7 mouse cellular contexts compared by ENCODE assay signal in the genomic region with DNA sequence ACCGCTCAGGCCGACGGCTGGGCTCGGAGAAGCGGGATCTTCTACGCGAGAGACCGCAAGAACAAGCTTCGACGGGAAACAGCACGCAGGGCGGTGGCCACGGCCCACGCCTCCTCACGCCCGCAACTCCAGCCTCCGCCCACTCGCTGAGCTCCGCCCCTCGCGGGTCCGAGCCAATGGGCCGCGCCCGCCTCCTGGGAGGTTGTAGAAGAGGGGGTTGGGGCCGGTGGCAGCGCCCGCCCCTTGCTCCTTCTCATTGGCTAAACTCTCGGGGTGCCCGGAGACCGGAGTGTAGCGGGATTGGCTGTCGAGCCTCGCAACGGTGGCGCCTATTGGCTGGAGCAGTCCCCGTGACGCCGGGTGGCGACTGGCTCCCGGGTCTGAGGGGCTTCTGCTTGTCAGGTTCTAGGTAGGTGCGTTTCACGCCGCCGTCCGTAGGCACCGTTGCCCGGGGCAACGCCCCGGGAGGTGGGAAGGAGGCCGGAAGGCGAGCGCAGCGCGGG. TPM values are rescaled to one million over a fixed set of nuclear protein-coding genes. Genes with fewer than 3 reads are reported as not detected.
DNase-seq lines count a peak whose midpoint lies in the region; ATAC-seq and TF ChIP-seq lines count a peak whose summit lies in the region.

A gene (minus strand): TSS at position 145 of the 503 bp plus-strand sequence.

- TF ChIP-seq CTCF in kidney, adult 2 months (conservative IDR thresholded peaks at IDR 0.05; ENCODE audit: insufficient read depth, insufficient read length, low read depth, low read length), result no peak
- TF ChIP-seq CTCF in spleen, adult 2 months (IDR thresholded peaks at IDR 0.05; ENCODE audit: extremely low read depth, insufficient read depth, insufficient read length, insufficient replicate concordance), result no peak

- DNase-seq in adrenal gland, postnatal 14 days, result peak; percentile 100
- peak; percentile 99 for DNase-seq in embryonic facial prominence, embryonic 11.5 days (ENCODE audit: low spot score)
- DNase-seq in heart, adult 18-20 months, result peak; percentile 99
- DNase-seq in kidney, adult 2 months, result peak; percentile 99
- DNase-seq in spleen, adult 2 months (ENCODE audit: low read depth in 1 of 2, low spot score in 2 of 2), result peak; percentile 54 to 88

- no peaks in the 10 kb centered on the region for H3K9me3 ChIP-seq in embryonic facial prominence, embryonic 11.5 days (replicated peaks; ENCODE audit: control insufficient read depth, low read length)
- H3K9me3 ChIP-seq in limb, embryonic 12.5 days, result no peaks in the 10 kb centered on the region
- no peaks in the 10 kb centered on the region for H3K9me3 ChIP-seq in midbrain, embryonic 15.5 days

- TF ChIP-seq POLR2A in kidney, adult 2 months (IDR thresholded peaks at IDR 0.05; ENCODE audit: low read depth, low read length), result peak; percentile 59
- no peak for TF ChIP-seq POLR2A in spleen, adult 2 months (IDR thresholded peaks at IDR 0.05; ENCODE audit: low read depth, low read length)

- H3K4me1 ChIP-seq in embryonic facial prominence, embryonic 11.5 days (ENCODE audit: control insufficient read depth, insufficient read depth, low read length), result no peaks in the 10 kb centered on the region
- H3K4me1 ChIP-seq in kidney, adult 2 months (ENCODE audit: control insufficient read depth, insufficient read depth, low read length), result 0 out of 2 replicates have a peak, but pooled peaks cover 2% of the 10 kb centered on the region
- peaks cover 4% of the 10 kb centered on the region for H3K4me1 ChIP-seq in limb, embryonic 12.5 days (replicated peaks)
- H3K4me1 ChIP-seq in midbrain, embryonic 15.5 days, result peaks cover 15% of the 10 kb centered on the region
- peaks cover 8% of the 10 kb centered on the region for H3K4me1 ChIP-seq in spleen, adult 2 months (ENCODE audit: control insufficient read depth, insufficient read depth, insufficient read length)

- peak; percentile 100 for ATAC-seq in embryonic facial prominence, embryonic 11.5 days (replicated peaks; ENCODE audit: insufficient number of reproducible peaks, low FRiP score, low TSS enrichment, low read depth)
- ATAC-seq in limb, embryonic 12.5 days (ENCODE audit: insufficient number of reproducible peaks, insufficient read depth, low FRiP score, low TSS enrichment, low read depth), result peak; percentile 99
- peak; percentile 100 for ATAC-seq in midbrain, embryonic 15.5 days (replicated peaks)

- H3K27ac ChIP-seq in embryonic facial prominence, embryonic 11.5 days (replicated peaks; ENCODE audit: low read depth, low read length), result peak within 1 kb of the TSS; percentile 28; the same call in 1 of the 2 replicates
- H3K27ac ChIP-seq in kidney, adult 2 months (ENCODE audit: insufficient read depth, low read depth, low read length), result peak within 1 kb of the TSS; percentile 86
- H3K27ac ChIP-seq in limb, embryonic 12.5 days, result peak within 1 kb of the TSS; percentile 70
- peak within 1 kb of the TSS; percentile 94 for H3K27ac ChIP-seq in midbrain, embryonic 15.5 days
- peak within 1 kb of the TSS; percentile 18; the same call in 1 of the 2 replicates for H3K27ac ChIP-seq in spleen, adult 2 months (ENCODE audit: insufficient read depth, low read length)

- peak within 1 kb of the TSS; percentile 79 for H3K9ac ChIP-seq in embryonic facial prominence, embryonic 11.5 days (replicated peaks; ENCODE audit: low read length)
- peak within 1 kb of the TSS; percentile 84 for H3K9ac ChIP-seq in limb, embryonic 12.5 days (replicated peaks)
- peak within 1 kb of the TSS; percentile 94 for H3K9ac ChIP-seq in midbrain, embryonic 15.5 days

- H3K27me3 ChIP-seq in embryonic facial prominence, embryonic 11.5 days (ENCODE audit: control insufficient read depth, insufficient read depth, low read length), result no peaks in the 10 kb centered on the region
- H3K27me3 ChIP-seq in kidney, adult 2 months (replicated peaks; ENCODE audit: control insufficient read depth, insufficient read depth, low read length), result no peaks in the 10 kb centered on the region
- no peaks in the 10 kb centered on the region for H3K27me3 ChIP-seq in limb, embryonic 12.5 days
- no peaks in the 10 kb centered on the region for H3K27me3 ChIP-seq in midbrain, embryonic 15.5 days (replicated peaks)
- H3K27me3 ChIP-seq in spleen, adult 2 months (ENCODE audit: control insufficient read depth, insufficient read depth, low read length), result peaks cover 13% of the 10 kb centered on the region

- under 1% methylated on average over 55 of the region's 55 CpGs for WGBS in embryonic facial prominence, embryonic 11.5 days
- 2% methylated on average over 55 of the region's 55 CpGs for WGBS in kidney, adult 2 months
- WGBS in limb, embryonic 12.5 days, result under 1% methylated on average over 55 of the region's 55 CpGs
- WGBS in midbrain, embryonic 15.5 days, result 0% methylated on average over 55 of the region's 55 CpGs
- WGBS in spleen, adult 2 months, result under 1% methylated on average over 55 of the region's 55 CpGs

- H3K4me3 ChIP-seq in embryonic facial prominence, embryonic 11.5 days (ENCODE audit: low read depth, low read length), result peak within 1 kb of the TSS; percentile 86
- peak within 1 kb of the TSS; percentile 99 for H3K4me3 ChIP-seq in kidney, adult 2 months (ENCODE audit: insufficient read depth, low read depth, low read length)
- H3K4me3 ChIP-seq in limb, embryonic 12.5 days (replicated peaks), result peak within 1 kb of the TSS; percentile 86
- peak within 1 kb of the TSS; percentile 97 for H3K4me3 ChIP-seq in midbrain, embryonic 15.5 days
- peak within 1 kb of the TSS; percentile 57 for H3K4me3 ChIP-seq in spleen, adult 2 months (ENCODE audit: extremely low read depth, insufficient read depth, insufficient read length)

- H3K36me3 ChIP-seq in embryonic facial prominence, embryonic 11.5 days (replicated peaks; ENCODE audit: control insufficient read depth, insufficient read depth, low read depth, low read length), result no peaks in the 10 kb centered on the region
- no peaks in the 10 kb centered on the region for H3K36me3 ChIP-seq in kidney, adult 2 months (ENCODE audit: control insufficient read depth, insufficient read depth, low read length)
- no peaks in the 10 kb centered on the region for H3K36me3 ChIP-seq in limb, embryonic 12.5 days
- H3K36me3 ChIP-seq in midbrain, embryonic 15.5 days (replicated peaks), result no peaks in the 10 kb centered on the region
- no peaks in the 10 kb centered on the region for H3K36me3 ChIP-seq in spleen, adult 2 months (ENCODE audit: control insufficient read depth, insufficient read depth, low read length)

- H3K4me2 ChIP-seq in embryonic facial prominence, embryonic 11.5 days (ENCODE audit: low read depth, low read length), result peak within 1 kb of the TSS; percentile 89
- H3K4me2 ChIP-seq in limb, embryonic 12.5 days, result peak within 1 kb of the TSS; percentile 84
- H3K4me2 ChIP-seq in midbrain, embryonic 15.5 days, result peak within 1 kb of the TSS; percentile 83

RNA-seq across cellular contexts. Expression of the gene that starts here (rescaled TPM):
- 0.78 and 1.5 TPM in 2 replicates for total RNA-seq in adrenal gland, postnatal 14 days (2021)
- 2.9 and 4.1 TPM in 2 replicates for polyA plus RNA-seq in embryonic facial prominence, embryonic 11.5 days (2014; fragmentation: Nextera tagmentation; extraction: Ambion mirVana)
- total RNA-seq in heart, adult 18-20 months (2021), result under 1 TPM in 1 of 2 experiments, not detected in 1; 0.62 TPM
- 0.55 and 1.3 TPM in 2 replicates for polyA plus RNA-seq in kidney, adult 2 months (2012; rRNA removed)
- polyA plus RNA-seq in limb, embryonic 12.5 days (2016; fragmentation: Nextera tagmentation; extraction: Ambion mirVana), result 1.9 and 4.5 TPM in 2 replicates
- polyA plus RNA-seq in midbrain, embryonic 15.5 days (2015; fragmentation: Nextera tagmentation; extraction: Ambion mirVana), result 1.7 and 2.5 TPM in 2 replicates
- 0.43 and 0.82 TPM in 2 replicates for polyA plus RNA-seq in spleen, adult 2 months (2012; rRNA removed)

Comparison
In these comparisons a context has a peak if more than half of its experiments do, and no peak if none do; other contexts are left out.
1. Peak in every context shown above with its lines: DNase-seq, ATAC-seq, H3K4me3 ChIP-seq and H3K27ac ChIP-seq.
2. Peak in DNase-seq in heart, adult 18-20 months; RNA of the gene not detected or under 1 TPM.
3. Peak in DNase-seq, H3K4me3 ChIP-seq and H3K27ac ChIP-seq in spleen, adult 2 months; RNA of the gene not detected or under 1 TPM.
4. H3K27ac ChIP-seq: peak in every context shown above with its lines; median percentile 94 in midbrain, embryonic 15.5 days; 86 in kidney, adult 2 months; 70 in limb, embryonic 12.5 days; 28 in embryonic facial prominence, embryonic 11.5 days; 18 in spleen, adult 2 months.